Mouse (Mus musculus) intestine, postnatal 0 days (tissue): ENCODE measurements around the gene Atp6v1g1. TPM values are rescaled to one million over a fixed set of nuclear protein-coding genes. Genes with fewer than 3 reads are reported as not detected.
A peak's percentile ranks its signal among the peaks of the same experiment; 100 is the strongest.

ENCODE experiments used
- ATAC-seq: fragments of 200-750 bp; cut with Nextera tagmentation; 2 replicates; pipeline ENCODE4 v1.8.0; 2017; ENCODE audit warnings: mild to moderate bottlenecking, moderate TSS enrichment, moderate library complexity
- H3K27ac ChIP-seq: fragments of 300-500 bp; sonication (generic); 2 replicates; pipeline ENCODE4 v1.5.1; 2014; ENCODE audit warnings: mild to moderate bottlenecking, low read depth, low read length, moderate library complexity
- H3K27me3 ChIP-seq: fragments of 300-500 bp; sonication (generic); replicated peaks from 2 replicates; pipeline ENCODE4 v1.6.1; 2014; ENCODE audit warnings: low read length, mixed read lengths; ENCODE audit not compliant: control insufficient read depth, insufficient read depth
- H3K36me3 ChIP-seq: fragments of 300-500 bp; sonication (generic); 2 replicates; pipeline ENCODE4 v1.6.1; 2014; ENCODE audit warnings: mild to moderate bottlenecking, moderate library complexity; ENCODE audit not compliant: control insufficient read depth, insufficient read depth
- H3K4me1 ChIP-seq: fragments of 300-500 bp; sonication (generic); replicated peaks from 2 replicates; pipeline ENCODE4 v1.6.1; 2014; ENCODE audit warnings: antibody characterized with exemption, low read length, mixed read lengths; ENCODE audit not compliant: control insufficient read depth, insufficient read depth
- H3K4me2 ChIP-seq: fragments of 300-500 bp; sonication (generic); replicated peaks from 2 replicates; pipeline ENCODE4 v1.6.1; 2014; ENCODE audit warnings: low read depth, mild to moderate bottlenecking, moderate library complexity
- H3K4me3 ChIP-seq: fragments of 300-500 bp; sonication (generic); 2 replicates; pipeline ENCODE4 v1.5.1; 2014; ENCODE audit warnings: low read depth, low read length
- H3K9ac ChIP-seq: fragments of 300-500 bp; sonication (generic); 2 replicates; pipeline ENCODE4 v1.6.1; 2014; ENCODE audit warnings: mild to moderate bottlenecking, low read depth, low read length
- H3K9me3 ChIP-seq: fragments of 300-500 bp; sonication (generic); 2 replicates; pipeline ENCODE4 v1.6.1; 2016; ENCODE audit warnings: mixed run types; ENCODE audit not compliant: control insufficient read depth
- CTCF ChIP-seq: sonication (generic); IDR thresholded peaks from 2 replicates; pipeline ENCODE4 v1.5.1; 2016; ENCODE audit warnings: low read depth, mild to moderate bottlenecking, control low read depth, antibody characterized with exemption, moderate library complexity
- WGBS: fragments of 180-500 bp; shearing (Covaris S2); extraction: QIAGEN DNeasy Blood & Tissue Kit; methylation state at CpG from one replicate; pipeline ENCODE4 v1.1.7; 2014; 5-methylcytosine and 5-hydroxymethylcytosine counted together
- polyA plus RNA-seq: library from polyadenylated mRNA; unstranded; fragments of >200 nt; fragmentation: Nextera tagmentation; extraction: Ambion mirVana; gene quantifications from 2 replicates; pipeline ENCODE4 v1.2.1, GENCODE M21; 2015

The Atp6v1g1 gene
- polyA plus RNA-seq, 1 experiment from 2014 or later = 364 TPM

DNA sequence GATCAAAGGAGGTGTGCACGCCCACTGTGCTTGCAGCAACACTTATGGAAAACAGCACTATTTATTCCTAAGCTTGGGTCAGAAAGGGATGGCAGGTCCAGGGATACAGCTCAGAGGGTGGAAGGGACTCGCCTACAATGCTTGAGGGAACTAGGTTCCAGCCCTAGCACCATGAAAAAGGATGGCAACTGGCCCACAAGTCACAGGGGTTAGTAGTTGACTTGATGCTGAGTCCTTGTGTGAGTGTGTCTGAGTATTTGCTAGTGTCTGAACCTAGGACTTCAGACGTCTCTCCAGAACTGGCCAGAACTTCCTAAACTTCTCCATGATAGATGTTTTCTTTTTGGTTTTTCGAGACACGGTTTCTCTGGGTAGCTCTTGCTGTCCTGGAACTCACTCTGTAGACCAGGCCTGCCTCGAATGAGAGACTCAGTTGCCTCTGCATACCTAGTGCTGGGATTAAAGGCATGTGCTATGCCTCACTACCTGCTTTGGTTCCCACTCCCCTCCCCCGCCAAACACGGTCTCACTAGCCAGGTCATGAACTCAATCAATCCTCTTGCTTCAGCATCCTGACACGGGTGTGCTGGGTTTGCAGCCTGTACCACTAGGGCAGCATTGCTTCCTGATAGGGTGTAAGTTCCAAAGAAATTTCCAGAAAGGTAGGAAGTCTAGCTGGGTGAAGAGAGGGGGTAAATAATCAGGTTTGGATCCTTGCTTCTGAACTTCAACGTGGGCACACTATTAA lies 652 bp upstream of the Atp6v1g1 start:
- H3K9me3 ChIP-seq = no peaks in the 10 kb centered on the region
- no peak overlapping the region for H3K4me3 ChIP-seq
- peak overlapping the region; percentile 73 for H3K4me2 ChIP-seq
- 0 out of 2 replicates have a peak, but pooled peaks have one; percentile 27 for TF ChIP-seq CTCF
- peak overlapping the region; percentile 31; the same call in 1 of the 2 replicates for H3K27ac ChIP-seq
- H3K4me1 ChIP-seq = peaks cover 13% of the 10 kb centered on the region; the same call in 1 of the 2 replicates
- no peaks in the 10 kb centered on the region for H3K27me3 ChIP-seq
- H3K9ac ChIP-seq = no peak overlapping the region
- ATAC-seq = peak; percentile 63
- peaks cover 11% of the 10 kb centered on the region for H3K36me3 ChIP-seq
- 49% methylated on average over 10 of the region's 10 CpGs for WGBS

- H3K27ac ChIP-seq = peak overlapping the region; percentile 84
- no peaks in the 10 kb centered on the region for H3K9me3 ChIP-seq
- H3K9ac ChIP-seq = peak overlapping the region; percentile 94
- no peak for TF ChIP-seq CTCF
- peak overlapping the region; percentile 73 for H3K4me2 ChIP-seq
- 14% methylated on average over 26 of the region's 26 CpGs for WGBS
- ATAC-seq = peak; percentile 8; the same call in 1 of the 2 replicates
- H3K4me3 ChIP-seq = peak overlapping the region; percentile 87
- peaks cover 20% of the 10 kb centered on the region for H3K36me3 ChIP-seq
- H3K27me3 ChIP-seq = no peaks in the 10 kb centered on the region
- H3K4me1 ChIP-seq = peaks cover 13% of the 10 kb centered on the region; the same call in 1 of the 2 replicates
Observed at GRCm38 (mm10) chr4:63545231-63545958, 823 bp downstream of the Atp6v1g1 start.

DNA sequence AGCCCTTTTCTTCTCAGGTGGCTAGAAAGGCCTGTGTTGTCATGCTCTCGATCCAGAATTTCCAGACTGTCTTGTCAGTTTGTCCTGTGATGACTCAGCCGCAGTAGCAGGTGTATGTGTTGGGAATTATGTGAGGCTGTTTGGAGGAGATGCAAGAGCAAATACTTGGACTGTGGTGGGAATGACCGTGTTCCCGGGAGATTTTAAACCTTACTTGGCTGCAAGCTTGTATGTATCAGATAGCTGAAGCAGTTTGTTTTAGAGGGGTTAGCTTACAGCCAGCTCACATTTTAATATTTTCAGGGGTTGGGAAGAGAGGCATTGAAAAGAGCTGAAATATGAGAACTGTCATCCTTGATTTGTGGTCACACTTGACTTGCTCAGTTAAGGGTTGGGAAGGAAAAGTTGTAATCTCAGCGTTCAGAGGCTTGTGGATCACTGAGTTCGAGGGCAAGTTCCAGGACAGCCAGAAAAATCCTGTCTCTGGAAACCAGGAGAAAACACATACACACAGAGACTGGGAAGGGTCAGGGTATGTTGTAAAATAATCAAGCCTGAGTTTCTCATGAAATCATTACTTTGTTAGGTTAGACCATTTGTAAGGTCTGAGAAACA lies 2.0 kb downstream of the Atp6v1g1 start:
- no peak for TF ChIP-seq CTCF
- no peaks in the 10 kb centered on the region for H3K9me3 ChIP-seq
- H3K4me2 ChIP-seq = peak overlapping the region; percentile 73
- WGBS = 45% methylated on average over 6 of the region's 6 CpGs
- no peak overlapping the region for H3K9ac ChIP-seq
- peaks cover 31% of the 10 kb centered on the region for H3K36me3 ChIP-seq
- H3K4me3 ChIP-seq = no peak overlapping the region
- no peak overlapping the region for H3K27ac ChIP-seq
- no peaks in the 10 kb centered on the region for H3K27me3 ChIP-seq
- peaks cover 13% of the 10 kb centered on the region; the same call in 1 of the 2 replicates for H3K4me1 ChIP-seq
- ATAC-seq = no peak

DNA sequence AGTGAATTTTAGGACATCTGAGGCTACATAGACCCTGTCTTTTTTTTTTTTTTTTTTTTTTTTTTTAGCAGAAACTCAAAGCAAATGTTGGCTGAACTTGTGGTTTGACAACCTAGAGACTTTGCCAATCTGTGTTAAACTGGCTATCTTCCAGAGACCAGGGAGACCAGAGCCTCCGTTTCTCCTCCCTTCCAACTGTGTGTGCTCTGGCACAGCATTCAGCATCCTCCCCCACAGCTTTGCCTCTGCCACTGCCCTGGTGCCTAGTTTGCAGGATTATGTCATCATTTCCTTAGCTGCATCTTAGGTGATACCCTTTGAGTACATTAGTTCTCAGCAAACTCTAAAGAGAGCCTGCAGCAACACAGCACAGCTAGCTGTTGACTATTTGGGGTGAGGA lies 3.2 kb downstream of the Atp6v1g1 start:
- 63% methylated on average over 1 of the region's 1 CpGs for WGBS

DNA sequence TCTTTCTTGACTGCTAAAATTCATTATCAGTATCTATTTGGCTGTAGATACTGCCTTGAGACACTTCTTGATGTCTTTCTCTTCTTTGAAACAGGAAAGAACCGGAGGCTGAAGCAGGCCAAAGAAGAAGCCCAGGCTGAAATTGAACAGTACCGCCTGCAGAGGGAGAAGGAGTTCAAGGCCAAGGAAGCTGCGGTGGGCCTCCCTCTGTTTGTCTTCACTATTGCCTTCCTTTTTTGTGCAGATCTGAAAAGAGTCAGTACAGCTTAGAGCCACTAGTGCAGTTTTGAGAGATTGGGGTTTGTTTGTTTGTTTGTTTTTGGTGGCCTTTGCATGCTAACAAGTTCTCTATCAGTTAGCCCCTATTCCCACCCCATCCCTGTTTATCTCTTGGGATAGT lies 3.9 kb downstream of the Atp6v1g1 start:
- Histone ChIP-seq H3K4me1 (peaks cover 13% of the 10 kb centered on the region; the same call in 1 of the 2 replicates), H3K4me2 (no peak overlapping the region), H3K9ac (no peak overlapping the region), H3K9me3 (no peaks in the 10 kb centered on the region), H3K27ac (no peak overlapping the region), H3K27me3 (no peaks in the 10 kb centered on the region), H3K36me3 (peaks cover 46% of the 10 kb centered on the region), H3K4me3 (no peak overlapping the region)
- no peak for ATAC-seq
- no peak for TF ChIP-seq CTCF
- 67% methylated on average over 3 of the region's 3 CpGs for WGBS

More for the DNA sequence above, 3.2 kb downstream of the Atp6v1g1 start:
- ATAC-seq = no peak
- Histone ChIP-seq H3K36me3 (peaks cover 42% of the 10 kb centered on the region), H3K9me3 (no peaks in the 10 kb centered on the region), H3K4me2 (no peak overlapping the region), H3K4me1 (peaks cover 13% of the 10 kb centered on the region; the same call in 1 of the 2 replicates), H3K27ac (no peak overlapping the region), H3K4me3 (no peak overlapping the region), H3K27me3 (no peaks in the 10 kb centered on the region), H3K9ac (no peak overlapping the region)
- no peak for TF ChIP-seq CTCF

DNA sequence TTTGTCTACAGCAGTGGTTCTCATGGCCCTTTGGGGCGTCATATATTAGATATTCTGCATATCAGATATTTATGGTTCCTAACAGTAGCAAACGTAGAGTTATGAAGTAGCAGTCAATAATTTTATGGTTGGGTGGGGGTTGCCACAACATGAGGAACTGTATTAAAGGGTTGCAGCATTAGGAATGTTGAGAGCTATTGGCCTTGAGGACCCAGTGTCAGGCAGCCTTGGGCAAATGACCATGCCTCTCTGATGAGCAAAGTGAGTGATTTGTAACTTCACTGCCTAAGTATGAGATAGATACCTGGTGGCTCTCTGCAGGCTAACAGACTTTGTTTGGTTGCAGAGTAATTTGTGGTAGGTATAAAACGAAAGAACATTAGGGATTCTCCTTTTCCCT lies 6.3 kb downstream of the Atp6v1g1 start:
- Histone ChIP-seq H3K36me3 (peaks cover 46% of the 10 kb centered on the region), H3K9me3 (no peaks in the 10 kb centered on the region), H3K27me3 (no peaks in the 10 kb centered on the region), H3K4me3 (no peak overlapping the region), H3K9ac (no peak overlapping the region), H3K4me1 (peaks cover 9% of the 10 kb centered on the region; the same call in 1 of the 2 replicates), H3K27ac (no peak overlapping the region), H3K4me2 (no peak overlapping the region)
- no peak for TF ChIP-seq CTCF
- 91% methylated on average over 3 of the region's 3 CpGs for WGBS
- no peak for ATAC-seq
